ENCODE assay signal across 8 mouse cellular contexts in the genomic region with DNA sequence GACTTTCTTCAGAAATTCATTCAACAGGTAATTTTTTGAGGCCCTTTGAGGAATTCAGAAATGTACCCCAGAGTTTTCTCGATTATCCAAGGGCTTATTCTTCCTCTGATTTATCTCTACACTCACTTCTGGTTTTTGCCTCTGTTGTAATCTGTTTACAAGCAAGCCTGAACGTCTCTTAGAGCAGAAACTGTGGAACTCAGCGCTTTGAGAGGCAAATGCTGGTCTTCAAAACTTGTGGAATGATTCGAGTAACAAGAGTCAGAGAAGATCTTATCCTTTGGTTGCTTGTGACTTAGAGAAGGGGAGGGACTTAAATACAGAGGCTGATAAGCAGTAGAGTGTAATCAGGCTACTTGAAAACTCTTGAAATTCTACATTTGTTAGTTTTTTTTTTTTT. TPM values are rescaled to one million over a fixed set of nuclear protein-coding genes. Genes with fewer than 3 reads are reported as not detected.
DNase-seq lines count a peak whose midpoint lies in the region; ATAC-seq and TF ChIP-seq lines count a peak whose summit lies in the region.

No protein-coding gene starts in this region.

- ATAC-seq in limb, embryonic 14.5 days (ENCODE audit: low FRiP score, low read depth), result no peak
- no peak for ATAC-seq in stomach, embryonic 16.5 days (ENCODE audit: insufficient read depth, low FRiP score)

- no peak overlapping the region for H3K27ac ChIP-seq in cerebellum, adult 2 months (ENCODE audit: insufficient read depth, low read length)
- peak overlapping the region; percentile 92 for H3K27ac ChIP-seq in testis, adult 2 months (ENCODE audit: control insufficient read depth, insufficient read depth, low read depth, low read length)
- H3K27ac ChIP-seq in limb, embryonic 14.5 days (replicated peaks; ENCODE audit: low read depth, low read length), result no peak overlapping the region
- peak overlapping the region; percentile 94; the same call in 1 of the 2 replicates for H3K27ac ChIP-seq in stomach, embryonic 16.5 days (ENCODE audit: low read length)

- H3K4me3 ChIP-seq in cerebellum, adult 2 months (replicated peaks; ENCODE audit: insufficient read depth, low read depth, low read length), result peak overlapping the region; percentile 80
- peak overlapping the region; percentile 94 for H3K4me3 ChIP-seq in testis, adult 2 months (ENCODE audit: control insufficient read depth, low read depth, low read length)
- H3K4me3 ChIP-seq in limb, embryonic 14.5 days (replicated peaks; ENCODE audit: low read length), result peak overlapping the region; percentile 69
- peak overlapping the region; percentile 93 for H3K4me3 ChIP-seq in stomach, embryonic 16.5 days (replicated peaks; ENCODE audit: low read length)

- WGBS in cerebellum, adult 2 months, result 18% methylated on average over 4 of the region's 4 CpGs
- 25% methylated on average over 4 of the region's 4 CpGs for WGBS in limb, embryonic 14.5 days
- WGBS in stomach, embryonic 16.5 days, result 15% methylated on average over 4 of the region's 4 CpGs

- peak overlapping the region; percentile 85 for H3K9ac ChIP-seq in limb, embryonic 14.5 days (ENCODE audit: low read depth, low read length, severe bottlenecking)
- peak overlapping the region; percentile 98 for H3K9ac ChIP-seq in stomach, embryonic 16.5 days (ENCODE audit: low read length)

- peaks cover 5% of the 10 kb centered on the region for H3K4me1 ChIP-seq in cerebellum, adult 2 months (ENCODE audit: control insufficient read depth, insufficient read depth, low read length)
- peaks cover 6% of the 10 kb centered on the region for H3K4me1 ChIP-seq in testis, adult 2 months (ENCODE audit: control insufficient read depth, insufficient read depth, low read length)
- H3K4me1 ChIP-seq in limb, embryonic 14.5 days (ENCODE audit: control insufficient read depth, insufficient read depth, low read length), result peaks cover 17% of the 10 kb centered on the region
- peaks cover 13% of the 10 kb centered on the region for H3K4me1 ChIP-seq in stomach, embryonic 16.5 days (ENCODE audit: control insufficient read depth, insufficient read depth, low read length)

- H3K36me3 ChIP-seq in testis, adult 2 months (ENCODE audit: control insufficient read depth, insufficient read depth, low read length), result no peaks in the 10 kb centered on the region
- no peaks in the 10 kb centered on the region for H3K36me3 ChIP-seq in limb, embryonic 14.5 days (ENCODE audit: control insufficient read depth, insufficient read depth, low read length)
- H3K36me3 ChIP-seq in stomach, embryonic 16.5 days (ENCODE audit: control insufficient read depth, insufficient read depth, low read length), result no peaks in the 10 kb centered on the region

- H3K4me2 ChIP-seq in limb, embryonic 14.5 days (replicated peaks; ENCODE audit: low read depth, low read length, severe bottlenecking), result peak overlapping the region; percentile 83
- H3K4me2 ChIP-seq in stomach, embryonic 16.5 days (ENCODE audit: low read depth, low read length), result peak overlapping the region; percentile 90

- no peak for TF ChIP-seq POLR2A in cerebellum, adult 2 months (IDR thresholded peaks at IDR 0.05; ENCODE audit: borderline replicate concordance, insufficient read depth, low read length)
- no peak for TF ChIP-seq POLR2A in testis, adult 2 months (IDR thresholded peaks at IDR 0.05; ENCODE audit: control insufficient read depth, low read depth, low read length)
- TF ChIP-seq POLR2A in limb, embryonic 14.5 days (IDR thresholded peaks at IDR 0.05; ENCODE audit: borderline replicate concordance, extremely low read depth, insufficient read depth, insufficient read length), result no peak

- no peaks in the 10 kb centered on the region for H3K27me3 ChIP-seq in cerebellum, adult 2 months (ENCODE audit: control insufficient read depth, insufficient read depth, low read length)
- no peaks in the 10 kb centered on the region for H3K27me3 ChIP-seq in testis, adult 2 months (ENCODE audit: control insufficient read depth, insufficient read depth, low read length)
- no peaks in the 10 kb centered on the region for H3K27me3 ChIP-seq in limb, embryonic 14.5 days (ENCODE audit: control insufficient read depth, insufficient read depth, low read length)
- H3K27me3 ChIP-seq in stomach, embryonic 16.5 days (ENCODE audit: control insufficient read depth, insufficient read depth, low read length), result no peaks in the 10 kb centered on the region

- TF ChIP-seq CTCF in cerebellum, adult 2 months (IDR thresholded peaks at IDR 0.05; ENCODE audit: borderline replicate concordance, insufficient read depth, low read depth, low read length), result no peak
- no peak for TF ChIP-seq CTCF in testis, adult 2 months (IDR thresholded peaks at IDR 0.05; ENCODE audit: control insufficient read depth, insufficient read depth, insufficient replicate concordance, low read depth, low read length)

- H3K9me3 ChIP-seq in limb, embryonic 14.5 days (ENCODE audit: control insufficient read depth, low read length), result no peaks in the 10 kb centered on the region
- H3K9me3 ChIP-seq in stomach, embryonic 16.5 days (replicated peaks; ENCODE audit: control insufficient read depth, low read length), result no peaks in the 10 kb centered on the region

- no peak for DNase-seq in cerebellum, adult 2 months
- DNase-seq in cerebellum, postnatal 36 days, result no peak
- no peak for DNase-seq in testis, postnatal 10 days (ENCODE audit: low spot score)
- no peak for DNase-seq in limb, embryonic 14.5 days (ENCODE audit: low spot score)
- DNase-seq in urinary bladder, postnatal 14 days (ENCODE audit: low spot score), result no peak
- no peak for DNase-seq in urinary bladder, postnatal 4 days (ENCODE audit: low spot score in 2 of 2)

RNA-seq across cellular contexts. Expression of a gene that starts 1.3 kb away (rescaled TPM):
- polyA plus RNA-seq in cerebellum, adult 2 months (2012; rRNA removed), result 12.5 and 12.8 TPM in 2 replicates
- polyA plus RNA-seq in testis, adult 2 months (2012; rRNA removed), result 9.7 and 10.8 TPM in 2 replicates
- polyA plus RNA-seq in limb, embryonic 14.5 days (2012; rRNA removed), result 14.6 and 15.4 TPM in 2 replicates
- 20.6 and 23.8 TPM in 2 replicates for polyA plus RNA-seq in limb, embryonic 14.5 days (2014; fragmentation: Nextera tagmentation; extraction: Ambion mirVana)
- polyA plus RNA-seq in stomach, embryonic 16.5 days (2015; fragmentation: Nextera tagmentation; extraction: Ambion mirVana), result 8.8 and 9.5 TPM in 2 replicates

Comparison
In these comparisons a context has a peak if more than half of its experiments do, and no peak if none do; other contexts are left out.
1. H3K27ac ChIP-seq: peak in testis, adult 2 months (single experiment) and stomach, embryonic 16.5 days (single experiment); none in cerebellum, adult 2 months (single experiment) and limb, embryonic 14.5 days (single experiment).
2. Peak in every context shown above with its lines, with median percentiles within 50 percentile points of each other: H3K4me3 ChIP-seq.